In the genomic region with DNA sequence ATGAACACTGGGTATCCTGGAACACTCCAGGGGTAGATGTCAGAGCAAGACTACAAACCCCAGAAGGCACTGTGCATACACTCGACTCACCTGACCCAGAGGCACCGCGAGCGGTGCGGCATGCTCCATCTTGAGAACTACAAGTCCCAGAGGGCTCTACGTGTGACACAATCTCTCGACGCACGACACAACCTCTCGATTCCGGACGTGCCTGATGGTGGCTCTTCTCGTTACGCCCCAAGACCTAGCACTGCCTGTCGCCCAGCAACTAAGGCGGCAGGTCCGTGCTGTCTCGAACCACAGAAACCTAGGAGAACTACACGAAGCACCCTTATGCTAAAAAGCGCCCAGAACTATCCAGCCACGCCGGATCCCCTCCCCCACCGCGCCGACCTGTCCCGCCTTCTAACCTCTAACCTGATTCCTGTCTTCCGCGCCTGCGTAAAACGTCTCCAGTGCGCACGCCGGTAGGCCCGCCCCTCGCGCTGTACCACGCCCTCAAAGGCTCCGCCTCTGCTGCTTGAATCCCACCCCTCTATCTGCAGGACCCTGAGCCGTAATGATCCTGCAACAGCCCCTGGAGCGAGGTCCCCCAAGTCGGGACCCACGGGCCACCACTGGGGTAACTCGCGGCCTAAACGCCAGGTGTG, we compare ENCODE assay signal across 8 mouse cellular contexts. TPM values are rescaled to one million over a fixed set of nuclear protein-coding genes. Genes with fewer than 3 reads are reported as not detected.
DNase-seq lines count a peak whose midpoint lies in the region; ATAC-seq lines count a peak whose summit lies in the region.

A gene (plus strand): TSS at position 173 of the 650 bp plus-strand sequence.
A gene (minus strand): TSS at position 459 of the 650 bp plus-strand sequence.

- peak; percentile 92 for ATAC-seq in inflammation-experienced regulatory T-cells, adult 6 months
- ATAC-seq in megakaryocyte-erythroid progenitor cell, adult 5-6 weeks (replicated peaks; ENCODE audit: low FRiP score, low TSS enrichment, poor library complexity, severe bottlenecking): peak; percentile 90

- intact Hi-C loops in gastrocnemius, postnatal 14 days (cut with DNase I; ENCODE audit: low total_unique reads): no loop called here
- intact Hi-C loops in left cerebral cortex, postnatal 10 days (cut with DNase I): no loop called here

- peak; percentile 96 to 99 for DNase-seq in adrenal gland, adult (ENCODE audit: inconsistent age in 2 of 2, low spot score in 1 of 2)
- DNase-seq in embryo, embryonic 10.5 days (ENCODE audit: low spot score): peak; percentile 96
- peak; percentile 90 for DNase-seq in gastrocnemius, postnatal 14 days
- peak; percentile 93 to 94 for DNase-seq in left cerebral cortex, postnatal 10 days (ENCODE audit: extremely low spot score in 1 of 2, low spot score in 2 of 2)
- peak; percentile 95 for DNase-seq in right cerebral cortex, postnatal 25 days
- DNase-seq in urinary bladder, postnatal 4 days (ENCODE audit: low spot score in 2 of 2): peak; percentile 89 to 90

RNA-seq across cellular contexts. Expression of the first gene that starts in this region (rescaled TPM):
- total RNA-seq in gastrocnemius, postnatal 14 days (2021): 100 to 1,000 TPM; 223 to 235 TPM
- 10 to 100 TPM; 62.6 to 79.5 (median 70.7) TPM for polyA plus RNA-seq in inflammation-experienced regulatory T-cells, adult 6 months (2017; shearing (Covaris generic))
- total RNA-seq in left cerebral cortex, postnatal 10 days (2021): 100 to 1,000 TPM; 149 to 154 TPM
- total RNA-seq in megakaryocyte-erythroid progenitor cell, adult 5-6 weeks (2014; fragmentation: Nextera tagmentation): 44.2 and 56.3 TPM in 2 replicates
- total RNA-seq in megakaryocyte-erythroid progenitor cell, adult 5-6 weeks (2017): 22.7 and 30.0 TPM in 2 replicates

RNA-seq across cellular contexts. Expression of the second gene that starts in this region (rescaled TPM):
- 10 to 100 TPM; 15.8 to 19.1 TPM for total RNA-seq in gastrocnemius, postnatal 14 days (2021)
- 10 to 100 TPM; 27.1 to 36.7 (median 27.5) TPM for polyA plus RNA-seq in inflammation-experienced regulatory T-cells, adult 6 months (2017; shearing (Covaris generic))
- 1 to 10 TPM; 8.7 to 9.9 TPM for total RNA-seq in left cerebral cortex, postnatal 10 days (2021)
- total RNA-seq in megakaryocyte-erythroid progenitor cell, adult 5-6 weeks (2014; fragmentation: Nextera tagmentation): 30.3 and 44.7 TPM in 2 replicates
- total RNA-seq in megakaryocyte-erythroid progenitor cell, adult 5-6 weeks (2017): 40.8 and 47.3 TPM in 2 replicates

Comparison
In these comparisons a context has a peak if more than half of its experiments do, and no peak if none do; other contexts are left out.
1. Peak in every context shown above with its lines: DNase-seq and ATAC-seq.